Mouse (Mus musculus) stomach, embryonic 16.5 days (tissue): ENCODE data around the gene Rbbp4. TPM values are rescaled to one million over a fixed set of nuclear protein-coding genes. Genes with fewer than 3 reads are reported as not detected.

Experiments
- ATAC-seq: fragments of 200-750 bp; cut with Nextera tagmentation; 2 replicates; pipeline ENCODE4 v1.8.0; 2017; ENCODE audit warnings: moderate number of reproducible peaks, moderate TSS enrichment; ENCODE audit not compliant: insufficient read depth, low FRiP score
- H3K27ac ChIP-seq: fragments of 300-500 bp; sonication (generic); 2 replicates; pipeline ENCODE4 v1.5.1; 2014; ENCODE audit warnings: low read length
- H3K27me3 ChIP-seq: fragments of 300-500 bp; sonication (generic); 2 replicates; pipeline ENCODE4 v1.6.1; 2014; ENCODE audit warnings: low read length, control low read depth, mixed read lengths; ENCODE audit not compliant: control insufficient read depth, insufficient read depth
- H3K36me3 ChIP-seq: fragments of 300-500 bp; sonication (generic); 2 replicates; pipeline ENCODE4 v1.6.1; 2014; ENCODE audit warnings: low read length; ENCODE audit not compliant: control insufficient read depth, insufficient read depth
- H3K4me1 ChIP-seq: fragments of 300-500 bp; sonication (generic); 2 replicates; pipeline ENCODE4 v1.6.1; 2014; ENCODE audit warnings: low read length, control low read depth, mixed read lengths; ENCODE audit not compliant: control insufficient read depth, insufficient read depth
- H3K4me2 ChIP-seq: fragments of 300-500 bp; sonication (generic); 2 replicates; pipeline ENCODE4 v1.6.1; 2014; ENCODE audit warnings: low read depth, low read length, mixed read lengths
- H3K4me3 ChIP-seq: fragments of 300-500 bp; sonication (generic); replicated peaks from 2 replicates; pipeline ENCODE4 v1.5.1; 2014; ENCODE audit warnings: mild to moderate bottlenecking, low read length
- H3K9ac ChIP-seq: fragments of 300-500 bp; sonication (generic); 2 replicates; pipeline ENCODE4 v1.6.1; 2014; ENCODE audit warnings: low read length
- H3K9me3 ChIP-seq: fragments of 300-500 bp; sonication (generic); replicated peaks from 2 replicates; pipeline ENCODE4 v1.6.1; 2016; ENCODE audit warnings: low read length, control low read depth; ENCODE audit not compliant: control insufficient read depth
- WGBS: fragments of 180-500 bp; shearing (Covaris S2); extraction: QIAGEN DNeasy Blood & Tissue Kit; methylation state at CpG from one replicate; pipeline ENCODE4 v1.1.7; 2014; 5-methylcytosine and 5-hydroxymethylcytosine counted together
- polyA plus RNA-seq: library from polyadenylated mRNA; unstranded; fragments of >200 nt; fragmentation: Nextera tagmentation; extraction: Ambion mirVana; gene quantifications from 2 replicates; pipeline ENCODE4 v1.2.1, GENCODE M21; 2015

Rbbp4 gene
- polyA plus RNA-seq, 1 experiment from 2014 or later = 291 TPM

DNA sequence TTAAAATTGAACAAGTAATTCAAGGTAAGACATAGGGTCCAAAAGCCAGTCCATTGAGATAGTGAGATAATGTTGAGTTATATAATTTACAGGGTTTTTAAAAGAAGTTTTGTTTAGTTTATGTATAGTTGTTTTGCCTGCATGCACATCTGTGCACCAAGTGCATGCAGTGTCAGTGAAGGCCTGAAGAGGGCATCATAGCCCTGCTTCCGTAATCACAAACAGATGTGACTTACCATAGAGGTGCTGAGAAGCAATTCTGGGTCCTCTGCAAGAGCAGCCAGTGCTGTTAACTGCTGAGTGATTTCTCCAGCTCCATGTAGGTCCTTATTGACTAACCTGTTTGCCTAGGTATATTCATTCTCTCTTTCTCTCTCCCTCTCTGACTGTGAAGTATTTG lies 6.7 kb upstream of the Rbbp4 start:
- Histone ChIP-seq H3K27me3 (no peaks in the 10 kb centered on the region), H3K4me2 (no peak overlapping the region), H3K9ac (no peak overlapping the region), H3K4me1 (no peaks in the 10 kb centered on the region; the same call in 1 of the 2 replicates), H3K36me3 (peaks cover 5% of the 10 kb centered on the region; the same call in 1 of the 2 replicates), H3K9me3 (no peaks in the 10 kb centered on the region), H3K27ac (no peak overlapping the region), H3K4me3 (no peak overlapping the region)
- 77% methylated on average over 1 of the region's 1 CpGs for WGBS
- ATAC-seq = no peak

DNA sequence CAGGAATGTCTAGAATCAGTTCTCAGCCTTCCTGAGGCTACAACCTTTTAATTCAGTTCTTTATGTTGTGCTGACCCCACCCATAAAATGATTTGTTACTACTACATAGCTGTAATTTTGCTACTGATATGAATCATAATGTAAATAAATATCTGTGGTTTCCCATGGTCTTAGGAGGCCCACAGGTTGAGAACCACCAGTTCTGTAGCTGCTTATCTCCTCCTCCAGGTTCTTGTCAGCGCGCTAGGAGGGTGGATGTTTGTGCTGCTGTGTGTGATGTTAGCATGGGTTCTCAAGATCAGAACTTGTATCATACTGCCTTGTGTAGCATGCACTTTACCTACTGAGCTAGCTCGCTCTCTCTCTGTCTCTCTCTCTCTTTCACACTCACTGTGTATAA lies 4.6 kb upstream of the Rbbp4 start:
- ATAC-seq = no peak
- no peak overlapping the region for H3K9ac ChIP-seq
- H3K9me3 ChIP-seq = no peaks in the 10 kb centered on the region
- H3K36me3 ChIP-seq = peaks cover 5% of the 10 kb centered on the region; the same call in 1 of the 2 replicates
- no peaks in the 10 kb centered on the region for H3K27me3 ChIP-seq
- WGBS = 86% methylated on average over 3 of the region's 3 CpGs
- no peak overlapping the region for H3K4me3 ChIP-seq
- no peak overlapping the region for H3K4me2 ChIP-seq
- no peak overlapping the region for H3K27ac ChIP-seq
- peaks cover 3% of the 10 kb centered on the region; the same call in 1 of the 2 replicates for H3K4me1 ChIP-seq

DNA sequence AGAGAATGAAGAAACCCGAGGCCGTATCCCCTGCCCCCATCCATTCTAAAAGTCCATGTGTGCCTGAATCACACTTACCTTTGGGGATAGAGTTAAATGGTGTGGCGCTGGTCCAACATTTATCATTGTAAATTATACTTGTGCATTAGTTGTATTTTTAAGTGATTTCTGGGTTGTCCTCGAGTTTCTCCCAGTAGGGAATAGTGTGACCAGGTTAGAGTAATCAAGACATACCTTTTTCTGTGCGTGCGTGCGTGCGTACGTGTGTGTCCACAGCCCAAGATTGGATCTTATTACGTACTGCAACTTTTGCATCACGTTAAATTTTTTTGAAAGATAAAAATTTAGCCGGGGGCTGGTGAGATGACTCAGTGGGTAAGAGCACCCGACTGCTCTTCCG lies 1.1 kb upstream of the Rbbp4 start:
- ATAC-seq = no peak
- H3K4me1 ChIP-seq = peaks cover 27% of the 10 kb centered on the region

DNA sequence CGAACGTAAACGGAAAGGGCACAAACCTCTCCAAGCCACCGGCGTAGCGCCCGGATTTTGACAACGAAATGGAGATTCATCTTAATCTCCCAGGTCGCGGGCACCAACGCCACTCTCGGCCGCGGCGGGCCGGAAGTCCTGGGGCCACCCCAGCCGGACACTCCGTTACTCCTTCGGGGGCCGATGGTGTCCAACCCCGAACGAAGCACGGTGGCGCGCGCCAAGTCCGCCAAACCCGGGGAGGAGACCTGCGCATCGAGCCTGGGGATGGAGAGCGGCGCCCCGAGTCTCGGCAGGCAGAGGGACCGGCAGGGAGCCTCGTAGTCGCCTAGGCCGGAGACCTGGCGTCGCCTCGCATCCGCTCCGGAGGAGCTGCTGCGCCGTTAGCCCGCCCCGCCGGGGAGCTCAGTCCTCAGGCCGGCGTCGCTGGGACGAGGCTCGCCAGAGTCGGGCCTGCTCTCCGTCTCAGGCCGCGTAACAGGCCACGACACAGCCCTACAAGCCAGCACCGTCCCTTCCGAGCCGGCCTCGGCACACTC lies 424 bp downstream of the Rbbp4 start:
- under 1% methylated on average over 62 of the region's 62 CpGs for WGBS
- H3K36me3 ChIP-seq = peaks cover 6% of the 10 kb centered on the region; the same call in 1 of the 2 replicates
- H3K27ac ChIP-seq = peak overlapping the region; percentile 98
- ATAC-seq = no peak; the same call in 1 of the 2 replicates
- peaks cover 27% of the 10 kb centered on the region for H3K4me1 ChIP-seq
- peak overlapping the region; percentile 78 for H3K4me2 ChIP-seq
- peak overlapping the region; percentile 95 for H3K4me3 ChIP-seq
- no peaks in the 10 kb centered on the region for H3K9me3 ChIP-seq
- no peaks in the 10 kb centered on the region for H3K27me3 ChIP-seq
- peak overlapping the region; percentile 90 for H3K9ac ChIP-seq

More for the DNA sequence above, 1.1 kb upstream of the Rbbp4 start:
- peak overlapping the region; percentile 76 for H3K4me2 ChIP-seq
- H3K27ac ChIP-seq = peak overlapping the region; percentile 100
- H3K27me3 ChIP-seq = no peaks in the 10 kb centered on the region
- no peaks in the 10 kb centered on the region for H3K9me3 ChIP-seq
- peaks cover 6% of the 10 kb centered on the region; the same call in 1 of the 2 replicates for H3K36me3 ChIP-seq
- peak overlapping the region; percentile 73 for H3K4me3 ChIP-seq
- WGBS = 41% methylated on average over 14 of the region's 14 CpGs
- H3K9ac ChIP-seq = peak overlapping the region; percentile 84

DNA sequence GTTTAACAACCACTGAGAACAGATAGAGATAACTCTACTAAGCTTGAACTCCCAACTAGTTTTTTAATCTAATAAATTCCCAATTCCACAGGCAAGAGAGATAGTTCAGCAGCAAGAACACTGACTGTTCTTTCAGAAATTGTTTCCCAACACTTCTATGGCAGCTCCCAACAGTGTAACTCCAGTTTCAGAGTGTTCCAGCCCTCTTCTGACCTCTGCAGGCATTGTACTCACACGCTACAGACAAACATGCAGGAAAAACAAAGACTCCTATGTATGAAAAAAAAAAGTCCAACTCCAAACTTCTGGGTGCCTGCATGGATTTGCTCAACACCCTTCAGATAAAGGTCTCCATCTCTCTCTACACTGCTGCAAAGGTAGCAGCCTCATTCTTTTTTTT lies 2.3 kb downstream of the Rbbp4 start:
- peaks cover 27% of the 10 kb centered on the region for H3K4me1 ChIP-seq
- no peak overlapping the region for H3K27ac ChIP-seq
- H3K36me3 ChIP-seq = peaks cover 13% of the 10 kb centered on the region
- WGBS = 28% methylated on average over 1 of the region's 1 CpGs
- ATAC-seq = no peak
- peak overlapping the region; percentile 95 for H3K4me3 ChIP-seq
- H3K9me3 ChIP-seq = no peaks in the 10 kb centered on the region
- H3K27me3 ChIP-seq = no peaks in the 10 kb centered on the region
- peak overlapping the region; percentile 78 for H3K4me2 ChIP-seq
- peak overlapping the region; percentile 46 for H3K9ac ChIP-seq

DNA sequence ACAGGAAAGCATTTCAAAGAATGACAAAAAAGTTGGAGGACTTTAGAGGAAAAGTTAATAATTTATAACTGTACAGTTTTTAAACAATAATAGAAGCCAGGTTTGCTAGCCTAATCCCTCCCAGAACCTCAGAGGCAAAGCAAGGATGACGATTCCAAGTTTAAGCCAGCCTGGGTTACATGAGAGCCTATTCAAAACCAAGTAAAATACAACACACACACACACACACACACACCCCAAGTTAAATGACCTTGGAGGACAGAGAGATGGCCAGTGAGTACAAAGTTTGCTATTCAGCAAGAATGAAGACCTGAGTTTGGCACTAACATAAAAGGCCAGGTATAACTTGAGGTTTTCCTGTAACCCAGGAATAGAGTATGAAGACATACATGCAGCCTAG lies 9.0 kb downstream of the Rbbp4 start:
- 39% methylated on average over 1 of the region's 1 CpGs for WGBS
- H3K36me3 ChIP-seq = peaks cover 27% of the 10 kb centered on the region

DNA sequence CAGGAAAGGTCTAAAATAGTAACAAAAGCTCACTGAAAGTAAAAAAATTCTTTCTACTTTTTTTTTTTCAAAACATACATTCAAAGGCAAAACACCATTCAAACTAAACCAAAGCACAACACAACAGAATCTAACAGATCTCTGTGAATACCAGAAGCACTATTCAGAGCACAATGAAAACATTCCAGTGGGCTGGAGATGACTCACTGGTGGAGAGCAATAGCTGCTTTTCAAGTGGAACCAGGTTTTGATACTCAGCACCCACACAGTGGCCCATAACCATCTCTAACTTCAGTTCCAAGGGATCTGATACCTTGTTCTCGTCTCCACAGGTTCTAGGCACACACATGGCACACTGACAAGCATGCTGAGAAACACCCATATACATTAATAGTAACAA lies 10.4 kb downstream of the Rbbp4 start:
- ATAC-seq = no peak

More for the DNA sequence above, 9.0 kb downstream of the Rbbp4 start:
- ATAC-seq = no peak
- Histone ChIP-seq H3K9me3 (no peaks in the 10 kb centered on the region), H3K4me3 (no peak overlapping the region), H3K27me3 (no peaks in the 10 kb centered on the region), H3K4me2 (no peak overlapping the region), H3K9ac (no peak overlapping the region), H3K4me1 (peaks cover 2% of the 10 kb centered on the region; the same call in 1 of the 2 replicates), H3K27ac (no peak overlapping the region)

DNA sequence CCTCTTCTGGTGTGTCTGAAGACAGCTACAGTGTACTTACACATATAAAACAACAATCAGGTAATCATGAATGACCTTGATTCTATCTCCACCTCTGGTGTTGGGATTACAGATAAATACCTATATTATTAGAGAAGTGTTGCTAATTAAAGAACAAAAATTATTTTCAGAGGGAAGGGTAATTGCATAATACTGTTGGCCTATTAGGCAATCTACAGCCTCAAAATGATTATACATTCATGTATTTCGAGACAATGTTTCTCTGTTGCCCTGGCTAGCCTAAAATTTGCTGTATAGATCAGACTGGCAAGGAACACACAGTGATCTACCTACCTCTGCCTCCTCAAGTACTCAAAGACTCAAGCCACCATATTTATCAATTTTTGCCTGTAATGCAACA lies 11.7 kb downstream of the Rbbp4 start:
- no peak overlapping the region for H3K4me3 ChIP-seq
- 92% methylated on average over 1 of the region's 1 CpGs for WGBS
- ATAC-seq = no peak
- peaks cover 33% of the 10 kb centered on the region for H3K36me3 ChIP-seq
- H3K4me2 ChIP-seq = no peak overlapping the region
- no peak overlapping the region; the same call in 1 of the 2 replicates for H3K27ac ChIP-seq
- no peaks in the 10 kb centered on the region for H3K27me3 ChIP-seq
- no peak overlapping the region for H3K9ac ChIP-seq
- H3K4me1 ChIP-seq = peaks cover 2% of the 10 kb centered on the region; the same call in 1 of the 2 replicates
- H3K9me3 ChIP-seq = no peaks in the 10 kb centered on the region

More for the DNA sequence above, 10.4 kb downstream of the Rbbp4 start:
- no peak overlapping the region for H3K9ac ChIP-seq
- H3K4me3 ChIP-seq = no peak overlapping the region
- no peak overlapping the region for H3K27ac ChIP-seq
- H3K9me3 ChIP-seq = no peaks in the 10 kb centered on the region
- peaks cover 2% of the 10 kb centered on the region; the same call in 1 of the 2 replicates for H3K4me1 ChIP-seq
- H3K4me2 ChIP-seq = no peak overlapping the region
- H3K27me3 ChIP-seq = no peaks in the 10 kb centered on the region
- H3K36me3 ChIP-seq = peaks cover 27% of the 10 kb centered on the region
- 75% methylated on average over 1 of the region's 1 CpGs for WGBS

DNA sequence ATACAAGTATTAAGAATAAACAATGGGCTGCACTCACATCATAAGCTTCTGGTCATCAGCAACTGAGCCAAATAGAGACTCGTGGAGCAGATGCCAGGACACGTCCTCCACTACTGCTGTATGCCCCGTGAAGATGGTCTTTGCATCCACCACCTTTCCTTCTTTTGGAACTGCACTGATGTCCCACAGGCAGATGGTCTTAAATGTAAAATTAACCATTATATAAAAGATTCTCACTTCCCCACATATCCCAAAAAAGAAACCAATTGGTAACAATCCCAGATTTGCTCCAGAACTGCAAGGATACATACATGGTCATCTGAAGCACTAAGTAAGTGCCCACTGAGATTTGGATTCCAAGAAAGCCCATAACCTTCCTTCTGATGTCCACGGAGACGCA lies 13.1 kb downstream of the Rbbp4 start:
- no peak for ATAC-seq
- WGBS = 90% methylated on average over 5 of the region's 5 CpGs
- Histone ChIP-seq H3K4me2 (no peak overlapping the region), H3K4me3 (no peak overlapping the region), H3K27me3 (no peaks in the 10 kb centered on the region), H3K36me3 (peaks cover 32% of the 10 kb centered on the region), H3K9ac (no peak overlapping the region), H3K9me3 (no peaks in the 10 kb centered on the region), H3K4me1 (peaks cover 2% of the 10 kb centered on the region; the same call in 1 of the 2 replicates), H3K27ac (no peak overlapping the region)
